Mouse (Mus musculus) CH12.LX (cell line): ENCODE data around the gene Hoxb13.

Experiments
- E2F4 ChIP-seq: IDR thresholded peaks from 2 replicates; pipeline ENCODE4 v1.6.1; 2011; ENCODE audit warnings: low read depth, low read length, improper control_type of control experiment; ENCODE audit not compliant: insufficient replicate concordance
- GABPA ChIP-seq: IDR thresholded peaks from 2 replicates; pipeline ENCODE4 v1.6.1; 2012; ENCODE audit warnings: low read depth, low read length, improper control_type of control experiment, inconsistent platforms; ENCODE audit not compliant: insufficient replicate concordance
- HCFC1 ChIP-seq: IDR thresholded peaks from 2 replicates; pipeline ENCODE4 v1.6.1; 2012; ENCODE audit warnings: low read depth, mild to moderate bottlenecking, inconsistent platforms, low read length, improper control_type of control experiment
- POLR2A ChIP-seq: IDR thresholded peaks from 2 replicates; pipeline ENCODE4 v1.6.1; 2011; ENCODE audit warnings: low read depth, mild to moderate bottlenecking, improper control_type of control experiment, low read length
- ZC3H11A ChIP-seq: IDR thresholded peaks from 2 replicates; pipeline ENCODE4 v1.6.1; 2012; ENCODE audit warnings: low read depth, mild to moderate bottlenecking, inconsistent platforms, low read length, improper control_type of control experiment

- no peak for TF ChIP-seq HCFC1
- TF ChIP-seq POLR2A: no peak
- TF ChIP-seq ZC3H11A: no peak
- no peak for TF ChIP-seq E2F4
- no peak for TF ChIP-seq GABPA
These were observed 19.2 kb upstream of the Hoxb13 start for GRCm38 (mm10) chr11:96174881-96175280.
